Mouse (Mus musculus) cortical plate, adult 2 months (tissue): ENCODE measurements around the gene Dqx1.

Experiments used
- CTCF ChIP-seq: fragments of 200-500 bp; IDR thresholded peaks from 2 replicates; pipeline ENCODE4 v1.5.1; 2011; ENCODE audit warnings: mild to moderate bottlenecking, control low read depth, low read length; ENCODE audit not compliant: insufficient read depth; ENCODE audit errors: extremely low read depth
- POLR2A ChIP-seq: fragments of 200-500 bp; IDR thresholded peaks from 2 replicates; pipeline ENCODE4 v1.6.1; 2011; ENCODE audit warnings: mild to moderate bottlenecking, low read length, control low read depth; ENCODE audit not compliant: insufficient read depth; ENCODE audit errors: extremely low read depth

DNA sequence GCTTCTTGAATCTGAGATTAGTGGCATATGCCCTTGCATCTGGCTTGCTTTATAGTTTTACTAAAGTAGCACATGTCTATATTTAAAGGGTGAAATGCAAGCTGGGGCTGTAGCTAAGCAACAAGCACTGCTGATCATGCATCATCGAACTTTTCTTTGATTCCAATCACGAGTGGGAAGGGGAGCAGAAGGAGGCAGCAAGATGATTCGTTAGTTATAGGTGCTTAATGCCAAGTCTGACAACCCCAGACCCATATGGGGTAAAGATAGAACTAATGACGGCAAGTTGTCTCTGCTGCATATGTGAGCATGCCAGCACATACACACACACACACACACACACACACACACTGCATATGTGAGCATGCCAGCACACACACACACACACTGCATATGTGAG, 46.5 kb downstream of the Dqx1 start:
- TF ChIP-seq CTCF (no peak), POLR2A (no peak)
